Mouse (Mus musculus): ENCODE measurements at regions not wholly inside any gene's neighbourhood (a gene's known extent, or its start where the extent isn't known, plus 50 kb on each side); places are given as distances from the start of the nearest gene placed in this dataset.

- ATAC-seq (ENCODE audit: insufficient number of reproducible peaks, low FRiP score, low TSS enrichment, low read depth) (no peak), DNase-seq (ENCODE audit: low spot score) (no peak)
- H3K9ac ChIP-seq (ENCODE audit: low read length), result no peak overlapping the region
- H3K36me3 ChIP-seq (ENCODE audit: control insufficient read depth, insufficient read depth, low read length), result no peaks in the 10 kb centered on the region
- no peak overlapping the region for H3K4me3 ChIP-seq (ENCODE audit: low read depth, low read length)
- H3K27ac ChIP-seq (replicated peaks; ENCODE audit: low read depth, low read length), result no peak overlapping the region
- H3K9me3 ChIP-seq (ENCODE audit: control insufficient read depth, low read length), result no peaks in the 10 kb centered on the region
- 63% methylated on average over 5 of the region's 5 CpGs for WGBS
- H3K4me2 ChIP-seq (ENCODE audit: low read depth, severe bottlenecking), result no peak overlapping the region
- no peaks in the 10 kb centered on the region for H3K4me1 ChIP-seq (ENCODE audit: control insufficient read depth, insufficient read depth, low read length)
- H3K27me3 ChIP-seq (ENCODE audit: control insufficient read depth, insufficient read depth, low read length), result no peaks in the 10 kb centered on the region
Observed at GRCm38 (mm10) chr9:83716101-83716763, 89.8 kb downstream of the Elovl4 start.

GRCm38 (mm10) chr9:83707361-83707760, 98.7 kb downstream of the Elovl4 start:
- no peaks in the 10 kb centered on the region for H3K4me1 ChIP-seq (ENCODE audit: control insufficient read depth, insufficient read depth, low read length)
- DNase-seq (ENCODE audit: low spot score) (no peak), ATAC-seq (ENCODE audit: insufficient number of reproducible peaks, low FRiP score, low TSS enrichment, low read depth) (no peak)
- H3K9ac ChIP-seq (ENCODE audit: low read length), result no peak overlapping the region
- H3K27me3 ChIP-seq (ENCODE audit: control insufficient read depth, insufficient read depth, low read length), result no peaks in the 10 kb centered on the region
- no peak overlapping the region for H3K27ac ChIP-seq (replicated peaks; ENCODE audit: low read depth, low read length)
- H3K4me2 ChIP-seq (ENCODE audit: low read depth, severe bottlenecking), result no peak overlapping the region
- H3K4me3 ChIP-seq (ENCODE audit: low read depth, low read length), result no peak overlapping the region
- H3K36me3 ChIP-seq (ENCODE audit: control insufficient read depth, insufficient read depth, low read length), result no peaks in the 10 kb centered on the region
- no peaks in the 10 kb centered on the region for H3K9me3 ChIP-seq (ENCODE audit: control insufficient read depth, low read length)
- 72% methylated on average over 3 of the region's 3 CpGs for WGBS

GRCm38 (mm10) chr9:83706071-83706470, 100.0 kb downstream of the Elovl4 start:
- Histone ChIP-seq H3K4me1 (ENCODE audit: control insufficient read depth, insufficient read depth, low read length) (no peaks in the 10 kb centered on the region), H3K4me2 (ENCODE audit: low read depth, severe bottlenecking) (no peak overlapping the region), H3K27ac (replicated peaks; ENCODE audit: low read depth, low read length) (no peak overlapping the region), H3K36me3 (ENCODE audit: control insufficient read depth, insufficient read depth, low read length) (no peaks in the 10 kb centered on the region), H3K4me3 (ENCODE audit: low read depth, low read length) (no peak overlapping the region), H3K27me3 (ENCODE audit: control insufficient read depth, insufficient read depth, low read length) (no peaks in the 10 kb centered on the region), H3K9me3 (ENCODE audit: control insufficient read depth, low read length) (no peaks in the 10 kb centered on the region), H3K9ac (ENCODE audit: low read length) (no peak overlapping the region)
- WGBS, result 72% methylated on average over 6 of the region's 6 CpGs
- no peak for ATAC-seq (ENCODE audit: insufficient number of reproducible peaks, low FRiP score, low TSS enrichment, low read depth)
- no peak for DNase-seq (ENCODE audit: low spot score)

GRCm38 (mm10) chr9:83704186-83704585, 101.9 kb downstream of the Elovl4 start:
- no peak overlapping the region for H3K9ac ChIP-seq (ENCODE audit: low read length)
- H3K27ac ChIP-seq (replicated peaks; ENCODE audit: low read depth, low read length), result no peak overlapping the region
- no peaks in the 10 kb centered on the region for H3K9me3 ChIP-seq (ENCODE audit: control insufficient read depth, low read length)
- no peaks in the 10 kb centered on the region for H3K4me1 ChIP-seq (ENCODE audit: control insufficient read depth, insufficient read depth, low read length)
- no peak for DNase-seq (ENCODE audit: low spot score)
- H3K36me3 ChIP-seq (ENCODE audit: control insufficient read depth, insufficient read depth, low read length), result no peaks in the 10 kb centered on the region
- H3K4me3 ChIP-seq (ENCODE audit: low read depth, low read length), result no peak overlapping the region
- ATAC-seq (ENCODE audit: insufficient number of reproducible peaks, low FRiP score, low TSS enrichment, low read depth), result no peak
- no peaks in the 10 kb centered on the region for H3K27me3 ChIP-seq (ENCODE audit: control insufficient read depth, insufficient read depth, low read length)
- no peak overlapping the region for H3K4me2 ChIP-seq (ENCODE audit: low read depth, severe bottlenecking)

- WGBS, result 91% methylated on average over 7 of the region's 7 CpGs
- no peaks in the 10 kb centered on the region for H3K27me3 ChIP-seq (ENCODE audit: control insufficient read depth, insufficient read depth, low read length)
- DNase-seq (ENCODE audit: low spot score) (no peak), ATAC-seq (ENCODE audit: insufficient number of reproducible peaks, low FRiP score, low TSS enrichment, low read depth) (no peak)
- H3K4me2 ChIP-seq (ENCODE audit: low read depth, severe bottlenecking), result no peak overlapping the region
- H3K36me3 ChIP-seq (ENCODE audit: control insufficient read depth, insufficient read depth, low read length), result no peaks in the 10 kb centered on the region
- H3K9me3 ChIP-seq (ENCODE audit: control insufficient read depth, low read length), result no peaks in the 10 kb centered on the region
- H3K4me1 ChIP-seq (ENCODE audit: control insufficient read depth, insufficient read depth, low read length), result no peaks in the 10 kb centered on the region
- no peak overlapping the region for H3K4me3 ChIP-seq (ENCODE audit: low read depth, low read length)
- H3K27ac ChIP-seq (replicated peaks; ENCODE audit: low read depth, low read length), result no peak overlapping the region
- H3K9ac ChIP-seq (ENCODE audit: low read length), result no peak overlapping the region
Observed at GRCm38 (mm10) chr9:83700916-83701315, 105.2 kb downstream of the Elovl4 start.

GRCm38 (mm10) chr9:83700056-83700455, 106.0 kb downstream of the Elovl4 start:
- no peak overlapping the region for H3K9ac ChIP-seq (ENCODE audit: low read length)
- WGBS, result 87% methylated on average over 7 of the region's 7 CpGs
- ATAC-seq (ENCODE audit: insufficient number of reproducible peaks, low FRiP score, low TSS enrichment, low read depth), result no peak
- H3K4me2 ChIP-seq (ENCODE audit: low read depth, severe bottlenecking), result no peak overlapping the region
- H3K36me3 ChIP-seq (ENCODE audit: control insufficient read depth, insufficient read depth, low read length), result no peaks in the 10 kb centered on the region
- DNase-seq (ENCODE audit: low spot score), result no peak
- H3K27me3 ChIP-seq (ENCODE audit: control insufficient read depth, insufficient read depth, low read length), result no peaks in the 10 kb centered on the region
- H3K9me3 ChIP-seq (ENCODE audit: control insufficient read depth, low read length), result no peaks in the 10 kb centered on the region
- H3K4me1 ChIP-seq (ENCODE audit: control insufficient read depth, insufficient read depth, low read length), result no peaks in the 10 kb centered on the region
- no peak overlapping the region for H3K4me3 ChIP-seq (ENCODE audit: low read depth, low read length)
- H3K27ac ChIP-seq (replicated peaks; ENCODE audit: low read depth, low read length), result no peak overlapping the region

- WGBS, result 20% methylated on average over 24 of the region's 24 CpGs
- Histone ChIP-seq H3K4me3 (ENCODE audit: low read depth, low read length) (peak overlapping the region; percentile 15; the same call in 1 of the 2 replicates), H3K9me3 (ENCODE audit: control insufficient read depth, low read length) (no peaks in the 10 kb centered on the region), H3K36me3 (ENCODE audit: control insufficient read depth, insufficient read depth, low read length) (no peaks in the 10 kb centered on the region), H3K9ac (ENCODE audit: low read length) (no peak overlapping the region), H3K4me1 (ENCODE audit: control insufficient read depth, insufficient read depth, low read length) (peaks cover 10% of the 10 kb centered on the region; the same call in 1 of the 2 replicates), H3K27me3 (ENCODE audit: control insufficient read depth, insufficient read depth, low read length) (no peaks in the 10 kb centered on the region), H3K27ac (replicated peaks; ENCODE audit: low read depth, low read length) (no peak overlapping the region), H3K4me2 (ENCODE audit: low read depth, severe bottlenecking) (peak overlapping the region; percentile 22; the same call in 1 of the 2 replicates)
- ATAC-seq (ENCODE audit: insufficient number of reproducible peaks, low FRiP score, low TSS enrichment, low read depth) (peak; percentile 79), DNase-seq (ENCODE audit: low spot score) (peak; percentile 87)
Observed at GRCm38 (mm10) chr9:83691332-83692198, 114.5 kb downstream of the Elovl4 start.

Measured in limb, embryonic 11.5 days (tissue).